Mouse (Mus musculus) cerebellum, postnatal 4 days (tissue): ENCODE measurements around the gene Gm26620.

Experiments
- DNase-seq, 2 experiments: peaks; one replicate each; pipeline ENCODE4 v3.0.0; 2022; ENCODE audit warnings: low spot score in 2 of 2, mixed read lengths in 1 of 2

Gm26620 gene

GRCm38 (mm10) chr1:170884978-170885561 is at the start of gene Gm26620, which contains the start of gene Dusp12:
TSS of gene Gm26620 (plus strand) at chr1:170885065.
TSS of gene Dusp12 (minus strand) at chr1:170885540.
- peak; percentile 67 to 81 for DNase-seq

GRCm38 (mm10) chr1:170839685-170840084 is 45.2 kb upstream of the Gm26620 start:
- no peak for DNase-seq

- no peak for DNase-seq
Observed at GRCm38 (mm10) chr1:170844380-170844779, 40.5 kb upstream of the Gm26620 start.

- no peak for DNase-seq
Observed at GRCm38 (mm10) chr1:170845448-170846307, 39.2 kb upstream of the Gm26620 start.

- DNase-seq, result no peak
Observed at GRCm38 (mm10) chr1:170850007-170850406, 34.9 kb upstream of the Gm26620 start.

GRCm38 (mm10) chr1:170850637-170851624 is 33.9 kb upstream of the Gm26620 start:
- DNase-seq, result no peak

- no peak for DNase-seq
Observed at GRCm38 (mm10) chr1:170853604-170854003, 31.3 kb upstream of the Gm26620 start.

GRCm38 (mm10) chr1:170855056-170855760 is 29.7 kb upstream of the Gm26620 start:
- DNase-seq, result no peak

- no peak for DNase-seq
Observed at GRCm38 (mm10) chr1:170857369-170857768, 27.5 kb upstream of the Gm26620 start.

- no peak for DNase-seq
Observed at GRCm38 (mm10) chr1:170858872-170859271, 26.0 kb upstream of the Gm26620 start.

- DNase-seq, result no peak
Observed at GRCm38 (mm10) chr1:170861671-170862434, 23.0 kb upstream of the Gm26620 start.

GRCm38 (mm10) chr1:170862435-170862717 is 22.5 kb upstream of the Gm26620 start:
- no peak for DNase-seq

GRCm38 (mm10) chr1:170863033-170863432 is 21.8 kb upstream of the Gm26620 start:
- DNase-seq, result no peak

GRCm38 (mm10) chr1:170864234-170864633 is 20.6 kb upstream of the Gm26620 start:
- no peak for DNase-seq

GRCm38 (mm10) chr1:170864754-170865153 is 20.1 kb upstream of the Gm26620 start:
- no peak for DNase-seq

- DNase-seq, result no peak
Observed at GRCm38 (mm10) chr1:170865406-170865805, 19.5 kb upstream of the Gm26620 start.

- DNase-seq, result peak in 1 of 2 experiments; percentile 10
Observed at GRCm38 (mm10) chr1:170866992-170867690, 17.7 kb upstream of the Gm26620 start.

- peak; percentile 96 to 97 for DNase-seq
Observed at GRCm38 (mm10) chr1:170867691-170868105, 17.2 kb upstream of the Gm26620 start, which contains the start of gene Atf6. TSS of gene Atf6 (minus strand) at chr1:170867771.

- DNase-seq, result peak; percentile 34 to 43
Observed at GRCm38 (mm10) chr1:170868107-170868904, 16.6 kb upstream of the Gm26620 start.
